16 mouse cellular contexts compared by ENCODE assay signal in the genomic region with DNA sequence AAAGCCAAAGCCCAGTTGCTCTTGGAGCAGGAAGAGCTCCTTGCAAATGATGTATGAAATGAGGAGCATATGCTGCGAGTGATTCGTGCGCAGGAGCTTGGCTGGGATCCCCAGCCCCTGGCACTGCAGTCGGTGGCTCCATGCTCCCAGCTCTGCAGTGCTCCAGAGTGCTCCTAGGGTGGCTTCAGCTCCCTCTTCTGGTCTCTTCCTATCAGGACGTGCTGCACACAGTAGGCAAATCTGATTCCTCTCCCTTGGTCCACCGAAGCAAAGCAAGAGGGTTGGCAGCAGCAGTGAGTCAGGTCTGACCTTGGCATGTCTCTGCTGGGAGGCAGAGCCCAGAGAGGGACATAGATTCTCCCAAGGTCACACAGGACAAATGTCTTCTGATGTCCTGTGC.
DNase-seq lines count a peak whose midpoint lies in the region; ATAC-seq and TF ChIP-seq lines count a peak whose summit lies in the region.
"Had no signal": no experiment of that assay in that cellular context is flagged by ENCODE, and none has a peak within 500 bp of the region (broad histone marks: within the 10 kb centered on the region; RNA-seq: fewer than 3 reads in every experiment).

No protein-coding gene starts in this region.

- TF ChIP-seq POLR2A in cortical plate, adult 2 months (IDR thresholded peaks at IDR 0.05; ENCODE audit: extremely low read depth, insufficient read depth, low read length): no peak

- 0 out of 2 replicates have a peak, but pooled peaks cover 9% of the 10 kb centered on the region for H3K4me1 ChIP-seq in hindbrain, postnatal 0 days (ENCODE audit: insufficient read depth, low read length)
- peaks cover 36% of the 10 kb centered on the region for H3K4me1 ChIP-seq in hindbrain, embryonic 13.5 days (replicated peaks)
- H3K4me1 ChIP-seq in cortical plate, adult 2 months (ENCODE audit: control insufficient read depth, insufficient read depth, low read length): peaks cover 1% of the 10 kb centered on the region; the same call in 1 of the 2 replicates
- H3K4me1 ChIP-seq: heart, embryonic 10.5 days; limb, embryonic 10.5 days; liver, embryonic 12.5 days had no signal

- no peaks in the 10 kb centered on the region for H3K9me3 ChIP-seq in hindbrain, postnatal 0 days (ENCODE audit: low read length)
- H3K9me3 ChIP-seq in hindbrain, embryonic 13.5 days: no peaks in the 10 kb centered on the region
- H3K9me3 ChIP-seq: heart, embryonic 10.5 days; limb, embryonic 10.5 days; liver, embryonic 12.5 days; midbrain, embryonic 15.5 days had no signal

- no peaks in the 10 kb centered on the region; the same call in 1 of the 2 replicates for H3K27me3 ChIP-seq in hindbrain, postnatal 0 days (ENCODE audit: insufficient read depth, low read length)
- peaks cover 30% of the 10 kb centered on the region for H3K27me3 ChIP-seq in hindbrain, embryonic 13.5 days
- H3K27me3 ChIP-seq: midbrain, embryonic 15.5 days had no signal

- H3K4me3 ChIP-seq in hindbrain, postnatal 0 days (ENCODE audit: low read length): no peak overlapping the region
- H3K4me3 ChIP-seq in hindbrain, embryonic 13.5 days: no peak overlapping the region
- no peak overlapping the region for H3K4me3 ChIP-seq in cortical plate, adult 2 months (ENCODE audit: insufficient read depth, low read length)
- H3K4me3 ChIP-seq: heart, embryonic 10.5 days; limb, embryonic 10.5 days; liver, embryonic 12.5 days; midbrain, embryonic 15.5 days had no signal

- no peaks in the 10 kb centered on the region for H3K36me3 ChIP-seq in hindbrain, postnatal 0 days (ENCODE audit: insufficient read depth, low read length)
- no peaks in the 10 kb centered on the region for H3K36me3 ChIP-seq in hindbrain, embryonic 13.5 days
- H3K36me3 ChIP-seq: heart, embryonic 10.5 days; limb, embryonic 10.5 days; liver, embryonic 12.5 days; midbrain, embryonic 15.5 days had no signal

- no peak for ATAC-seq in hindbrain, postnatal 0 days
- ATAC-seq in hindbrain, embryonic 13.5 days (ENCODE audit: low FRiP score): no peak
- ATAC-seq in activated CD4-positive, CD25-positive, alpha-beta regulatory T cell, adult 4 months: no peak
- ATAC-seq: liver, embryonic 12.5 days; midbrain, embryonic 15.5 days had no signal

- no peak overlapping the region for H3K27ac ChIP-seq in hindbrain, postnatal 0 days
- H3K27ac ChIP-seq in hindbrain, embryonic 13.5 days: no peak overlapping the region
- no peak overlapping the region for H3K27ac ChIP-seq in cortical plate, adult 2 months (ENCODE audit: insufficient read depth, low read length)
- H3K27ac ChIP-seq: heart, embryonic 10.5 days; limb, embryonic 10.5 days; liver, embryonic 12.5 days; midbrain, embryonic 15.5 days had no signal

- DNase-seq in adrenal gland, adult (ENCODE audit: inconsistent age in 2 of 2, low spot score in 1 of 2): peak; percentile 56 to 76
- no peak for DNase-seq in adrenal gland, postnatal 4 days (ENCODE audit: low spot score in 2 of 2)
- peak; percentile 38 for DNase-seq in hindbrain, postnatal 0 days (ENCODE audit: low spot score)
- peak; percentile 32 for DNase-seq in ES-CJ7 (ENCODE audit: low read depth, low spot score)
- no peak for DNase-seq in kidney, adult 9 months
- DNase-seq: gastrocnemius, postnatal 25 days; kidney, adult 2 months; kidney, postnatal 4 days; thymus, postnatal 4 days had no signal

- H3K9ac ChIP-seq in hindbrain, postnatal 0 days (replicated peaks; ENCODE audit: low read length): no peak overlapping the region
- H3K9ac ChIP-seq in hindbrain, embryonic 13.5 days: no peak overlapping the region
- H3K9ac ChIP-seq: liver, embryonic 12.5 days; midbrain, embryonic 15.5 days had no signal

- H3K4me2 ChIP-seq in hindbrain, postnatal 0 days (ENCODE audit: low read depth, low read length): no peak overlapping the region
- H3K4me2 ChIP-seq in hindbrain, embryonic 13.5 days: no peak overlapping the region
- H3K4me2 ChIP-seq: liver, embryonic 12.5 days; midbrain, embryonic 15.5 days had no signal

- WGBS in hindbrain, postnatal 0 days: 41% methylated on average over 6 of the region's 6 CpGs
- 71% methylated on average over 6 of the region's 6 CpGs for WGBS in hindbrain, embryonic 13.5 days

- peak; percentile 13; the same call in 1 of the 2 replicates for TF ChIP-seq CTCF in hindbrain, postnatal 0 days (IDR thresholded peaks at IDR 0.05; ENCODE audit: low read depth)
- TF ChIP-seq CTCF in cortical plate, adult 2 months (IDR thresholded peaks at IDR 0.05; ENCODE audit: extremely low read depth, insufficient read depth, low read length): 0 out of 2 replicates have a peak, but pooled peaks have one; percentile 14

Comparison
In these comparisons a context has a peak if more than half of its experiments do, and no peak if none do; other contexts are left out.
1. DNase-seq: peak in adrenal gland, adult (2 of 2), hindbrain, postnatal 0 days (single experiment) and ES-CJ7 (single experiment); none in adrenal gland, postnatal 4 days (0 of 2) and kidney, adult 9 months (single experiment).